In the genomic region with DNA sequence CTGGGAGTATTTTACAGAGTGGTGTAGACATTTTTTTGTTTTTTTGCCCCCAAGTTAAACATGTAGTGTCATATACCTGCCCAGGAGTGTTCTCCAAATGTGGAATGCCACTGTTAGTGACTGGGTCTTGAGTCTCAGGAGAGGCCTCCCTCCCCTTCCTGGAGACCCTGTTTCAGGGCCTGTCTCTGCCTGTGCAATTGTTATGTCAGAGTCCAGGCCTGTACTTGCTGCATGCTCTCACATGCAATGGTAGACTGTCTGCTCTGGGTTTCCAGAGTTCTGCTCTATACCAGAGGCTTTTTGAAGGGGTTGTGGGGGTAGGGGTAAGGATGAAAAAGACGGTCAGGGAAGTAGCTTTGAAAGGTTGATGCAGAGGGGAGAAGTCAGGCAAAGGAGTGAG, we compare ENCODE assay signal across 14 mouse cellular contexts. TPM values are rescaled to one million over a fixed set of nuclear protein-coding genes. Genes with fewer than 3 reads are reported as not detected.
DNase-seq lines count a peak whose midpoint lies in the region; ATAC-seq and TF ChIP-seq lines count a peak whose summit lies in the region.
"Had no signal": no experiment of that assay in that cellular context is flagged by ENCODE, and none has a peak within 500 bp of the region (broad histone marks: within the 10 kb centered on the region; RNA-seq: fewer than 3 reads in every experiment).

No protein-coding gene starts in this region.

- TF ChIP-seq CTCF in forebrain, postnatal 0 days (IDR thresholded peaks at IDR 0.05; ENCODE audit: low read depth), result no peak

- WGBS in forebrain, embryonic 16.5 days, result 71% methylated on average over 1 of the region's 1 CpGs
- 56% methylated on average over 1 of the region's 1 CpGs for WGBS in forebrain, postnatal 0 days
- WGBS in hindbrain, embryonic 14.5 days, result 73% methylated on average over 1 of the region's 1 CpGs
- WGBS in hindbrain, embryonic 10.5 days, result 73% methylated on average over 1 of the region's 1 CpGs
- 64% methylated on average over 1 of the region's 1 CpGs for WGBS in embryonic facial prominence, embryonic 13.5 days
- 87% methylated on average over 1 of the region's 1 CpGs for WGBS in limb, embryonic 13.5 days

- peaks cover 14% of the 10 kb centered on the region for H3K4me1 ChIP-seq in forebrain, embryonic 16.5 days (replicated peaks; ENCODE audit: control insufficient read depth, insufficient read depth, low read length)
- H3K4me1 ChIP-seq in forebrain, postnatal 0 days (ENCODE audit: insufficient read depth), result no peaks in the 10 kb centered on the region
- peaks cover 14% of the 10 kb centered on the region for H3K4me1 ChIP-seq in hindbrain, embryonic 14.5 days (replicated peaks; ENCODE audit: control insufficient read depth, insufficient read depth, low read length)
- H3K4me1 ChIP-seq in hindbrain, embryonic 10.5 days (replicated peaks), result peaks cover 27% of the 10 kb centered on the region
- peaks cover 22% of the 10 kb centered on the region for H3K4me1 ChIP-seq in embryonic facial prominence, embryonic 13.5 days
- H3K4me1 ChIP-seq in limb, embryonic 13.5 days, result peaks cover 34% of the 10 kb centered on the region

- no peak overlapping the region for H3K4me2 ChIP-seq in forebrain, embryonic 16.5 days (ENCODE audit: low read length)
- H3K4me2 ChIP-seq in forebrain, postnatal 0 days (ENCODE audit: low read depth), result no peak overlapping the region
- 0 out of 2 replicates have a peak overlapping the region, but pooled peaks have one; percentile 4 for H3K4me2 ChIP-seq in hindbrain, embryonic 14.5 days (replicated peaks)
- H3K4me2 ChIP-seq in embryonic facial prominence, embryonic 13.5 days, result peak overlapping the region; percentile 32
- H3K4me2 ChIP-seq in limb, embryonic 13.5 days (replicated peaks), result peak overlapping the region; percentile 41
- H3K4me2 ChIP-seq: liver, embryonic 15.5 days had no signal

- ATAC-seq in forebrain, embryonic 16.5 days, result no peak
- ATAC-seq in forebrain, postnatal 0 days, result no peak
- ATAC-seq in hindbrain, embryonic 14.5 days (ENCODE audit: low FRiP score), result no peak
- 0 out of 2 replicates have a peak, but pooled peaks have one; percentile 65 for ATAC-seq in embryonic facial prominence, embryonic 13.5 days (ENCODE audit: insufficient number of reproducible peaks, insufficient read depth, low FRiP score, low TSS enrichment, low read depth)
- ATAC-seq in limb, embryonic 13.5 days (ENCODE audit: low FRiP score, low read depth), result no peak

- no peak overlapping the region for H3K4me3 ChIP-seq in forebrain, embryonic 16.5 days (replicated peaks; ENCODE audit: low read length)
- no peak overlapping the region for H3K4me3 ChIP-seq in forebrain, postnatal 0 days (ENCODE audit: low read depth, low read length)
- H3K4me3 ChIP-seq in hindbrain, embryonic 14.5 days (replicated peaks; ENCODE audit: low read length), result no peak overlapping the region
- H3K4me3 ChIP-seq in hindbrain, embryonic 10.5 days, result no peak overlapping the region
- no peak overlapping the region for H3K4me3 ChIP-seq in embryonic facial prominence, embryonic 13.5 days
- no peak overlapping the region for H3K4me3 ChIP-seq in limb, embryonic 13.5 days
- H3K4me3 ChIP-seq: liver, embryonic 15.5 days had no signal

- H3K27ac ChIP-seq in forebrain, embryonic 16.5 days (ENCODE audit: low read length), result no peak overlapping the region
- H3K27ac ChIP-seq in forebrain, postnatal 0 days (ENCODE audit: low read depth, low read length), result no peak overlapping the region
- no peak overlapping the region for H3K27ac ChIP-seq in hindbrain, embryonic 14.5 days
- no peak overlapping the region for H3K27ac ChIP-seq in hindbrain, embryonic 10.5 days
- no peak overlapping the region for H3K27ac ChIP-seq in embryonic facial prominence, embryonic 13.5 days
- H3K27ac ChIP-seq in limb, embryonic 13.5 days, result no peak overlapping the region; the same call in 1 of the 2 replicates
- H3K27ac ChIP-seq: liver, embryonic 15.5 days had no signal

- DNase-seq in forebrain, postnatal 0 days, result no peak
- no peak for DNase-seq in hindbrain, embryonic 14.5 days (ENCODE audit: low spot score)
- no peak for DNase-seq in hindbrain, embryonic 10.5 days (ENCODE audit: low spot score)
- no peak for DNase-seq in urinary bladder, postnatal 10 days (ENCODE audit: low spot score)
- DNase-seq in T-cell, adult 2 months (ENCODE audit: low spot score), result no peak
- DNase-seq: B cell, adult 2 months; kidney, adult 2 months; right cerebral cortex, adult 18-20 months; thymus, adult 2 months had no signal

- H3K9ac ChIP-seq in forebrain, embryonic 16.5 days (replicated peaks; ENCODE audit: low read depth, low read length), result 0 out of 2 replicates have a peak overlapping the region, but pooled peaks have one; percentile 27
- H3K9ac ChIP-seq in forebrain, postnatal 0 days, result no peak overlapping the region
- H3K9ac ChIP-seq in hindbrain, embryonic 14.5 days, result no peak overlapping the region
- H3K9ac ChIP-seq in embryonic facial prominence, embryonic 13.5 days, result no peak overlapping the region
- no peak overlapping the region for H3K9ac ChIP-seq in limb, embryonic 13.5 days
- H3K9ac ChIP-seq: liver, embryonic 15.5 days had no signal

- H3K9me3 ChIP-seq in forebrain, embryonic 16.5 days (ENCODE audit: control insufficient read depth, low read length), result no peaks in the 10 kb centered on the region
- H3K9me3 ChIP-seq in forebrain, postnatal 0 days (ENCODE audit: low read length), result no peaks in the 10 kb centered on the region
- no peaks in the 10 kb centered on the region for H3K9me3 ChIP-seq in hindbrain, embryonic 14.5 days (ENCODE audit: control insufficient read depth, low read length)
- no peaks in the 10 kb centered on the region for H3K9me3 ChIP-seq in hindbrain, embryonic 10.5 days
- no peaks in the 10 kb centered on the region for H3K9me3 ChIP-seq in embryonic facial prominence, embryonic 13.5 days
- H3K9me3 ChIP-seq in limb, embryonic 13.5 days, result no peaks in the 10 kb centered on the region
- H3K9me3 ChIP-seq: liver, embryonic 15.5 days had no signal

- H3K27me3 ChIP-seq in forebrain, embryonic 16.5 days (replicated peaks; ENCODE audit: control insufficient read depth, insufficient read depth, low read length), result no peaks in the 10 kb centered on the region
- no peaks in the 10 kb centered on the region for H3K27me3 ChIP-seq in forebrain, postnatal 0 days (ENCODE audit: insufficient read depth, low read length)
- no peaks in the 10 kb centered on the region for H3K27me3 ChIP-seq in hindbrain, embryonic 14.5 days (ENCODE audit: control insufficient read depth, insufficient read depth, low read length)
- 0 out of 2 replicates have a peak, but pooled peaks cover 3% of the 10 kb centered on the region for H3K27me3 ChIP-seq in hindbrain, embryonic 10.5 days (ENCODE audit: insufficient read depth, poor library complexity, severe bottlenecking)
- H3K27me3 ChIP-seq in embryonic facial prominence, embryonic 13.5 days, result no peaks in the 10 kb centered on the region
- H3K27me3 ChIP-seq in limb, embryonic 13.5 days, result no peaks in the 10 kb centered on the region
- H3K27me3 ChIP-seq: liver, embryonic 15.5 days had no signal

- H3K36me3 ChIP-seq in forebrain, embryonic 16.5 days (ENCODE audit: control insufficient read depth, insufficient read depth), result no peaks in the 10 kb centered on the region
- H3K36me3 ChIP-seq in forebrain, postnatal 0 days (ENCODE audit: insufficient read depth), result no peaks in the 10 kb centered on the region
- no peaks in the 10 kb centered on the region for H3K36me3 ChIP-seq in hindbrain, embryonic 14.5 days (replicated peaks; ENCODE audit: control insufficient read depth, insufficient read depth)
- H3K36me3 ChIP-seq in hindbrain, embryonic 10.5 days, result peaks cover 23% of the 10 kb centered on the region
- 0 out of 2 replicates have a peak, but pooled peaks cover 9% of the 10 kb centered on the region for H3K36me3 ChIP-seq in embryonic facial prominence, embryonic 13.5 days
- H3K36me3 ChIP-seq in limb, embryonic 13.5 days, result peaks cover 13% of the 10 kb centered on the region
- H3K36me3 ChIP-seq: G1E; liver, embryonic 15.5 days had no signal

RNA-seq across cellular contexts. Expression of gene 1700056E22Rik, which starts 6.8 kb away (rescaled TPM):
- polyA plus RNA-seq in forebrain, embryonic 16.5 days (2015; fragmentation: Nextera tagmentation; extraction: Ambion mirVana), result 0.35 and 0.73 TPM in 2 replicates
- 0.38 TPM in 1 of 2 replicates, not detected in the other for total RNA-seq in forebrain, postnatal 0 days (2014; rRNA removed)
- polyA plus RNA-seq in forebrain, postnatal 0 days (2015; fragmentation: Nextera tagmentation; extraction: Ambion mirVana), result 0.59 and 0.97 TPM in 2 replicates
- 0.37 and 0.75 TPM in 2 replicates for polyA plus RNA-seq in hindbrain, embryonic 14.5 days (2014; fragmentation: Nextera tagmentation; extraction: Ambion mirVana)
- polyA plus RNA-seq in hindbrain, embryonic 10.5 days (2016; fragmentation: Nextera tagmentation; extraction: Ambion mirVana), result 1.6 TPM in 2 replicates
- 1.1 and 1.5 TPM in 2 replicates for polyA plus RNA-seq in embryonic facial prominence, embryonic 13.5 days (2015; fragmentation: Nextera tagmentation; extraction: Ambion mirVana)
- polyA plus RNA-seq in limb, embryonic 13.5 days (2015; fragmentation: Nextera tagmentation; extraction: Ambion mirVana), result 1.8 and 2.4 TPM in 2 replicates
- total RNA-seq: G1E had no signal
- polyA plus RNA-seq: G1E had no signal

RNA-seq across cellular contexts. Expression of gene Dusp10, which starts 27.8 kb away (rescaled TPM):
- 4.2 and 4.4 TPM in 2 replicates for polyA plus RNA-seq in forebrain, embryonic 16.5 days (2015; fragmentation: Nextera tagmentation; extraction: Ambion mirVana)
- total RNA-seq in forebrain, postnatal 0 days (2014; rRNA removed), result 4.3 and 8.9 TPM in 2 replicates
- polyA plus RNA-seq in forebrain, postnatal 0 days (2015; fragmentation: Nextera tagmentation; extraction: Ambion mirVana), result 3.8 and 4.5 TPM in 2 replicates
- polyA plus RNA-seq in hindbrain, embryonic 14.5 days (2014; fragmentation: Nextera tagmentation; extraction: Ambion mirVana), result 4.4 and 5.2 TPM in 2 replicates
- polyA plus RNA-seq in hindbrain, embryonic 10.5 days (2016; fragmentation: Nextera tagmentation; extraction: Ambion mirVana), result 6.7 and 6.8 TPM in 2 replicates
- 13.1 and 14.1 TPM in 2 replicates for polyA plus RNA-seq in embryonic facial prominence, embryonic 13.5 days (2015; fragmentation: Nextera tagmentation; extraction: Ambion mirVana)
- 13.2 and 13.4 TPM in 2 replicates for polyA plus RNA-seq in limb, embryonic 13.5 days (2015; fragmentation: Nextera tagmentation; extraction: Ambion mirVana)
- polyA plus RNA-seq: G1E had no signal

Comparison
In these comparisons a context has a peak if more than half of its experiments do, and no peak if none do; other contexts are left out.
1. H3K4me2 ChIP-seq: peak in hindbrain, embryonic 14.5 days (single experiment), embryonic facial prominence, embryonic 13.5 days (single experiment) and limb, embryonic 13.5 days (single experiment); none in forebrain, embryonic 16.5 days (single experiment) and forebrain, postnatal 0 days (single experiment).